Mouse (Mus musculus) bone marrow macrophage, adult 2 months (primary cell): ENCODE data around the gene Myh3.

Experiments used
- CTCF ChIP-seq: IDR thresholded peaks from 2 replicates; pipeline ENCODE4 v1.5.1; 2012; ENCODE audit warnings: low read depth, mild to moderate bottlenecking, low read length, moderate library complexity
- POLR2A ChIP-seq: IDR thresholded peaks from 2 replicates; pipeline ENCODE4 v1.6.1; 2012; ENCODE audit warnings: mild to moderate bottlenecking, low read depth, low read length, borderline replicate concordance

GRCm38 (mm10) chr11:67151159-67151558 lies 73.1 kb downstream of the Myh3 start:
- no peak for TF ChIP-seq POLR2A
- TF ChIP-seq CTCF: no peak
